Mouse (Mus musculus) thymus, adult 2 months (tissue): Measurements from ENCODE around the gene Adamtsl2.

Source experiments
- CTCF ChIP-seq: fragments of 200-500 bp; IDR thresholded peaks from 2 replicates; pipeline ENCODE4 v1.5.1; 2012; ENCODE audit warnings: mild to moderate bottlenecking, control low read depth, low read length, moderate library complexity, borderline replicate concordance; ENCODE audit not compliant: control insufficient read depth, poor library complexity, insufficient read depth; ENCODE audit errors: extremely low read depth
- POLR2A ChIP-seq: fragments of 200-500 bp; IDR thresholded peaks from 2 replicates; pipeline ENCODE4 v1.6.1; 2012; ENCODE audit warnings: mild to moderate bottlenecking, low read length, control low read depth, moderate library complexity; ENCODE audit not compliant: control insufficient read depth, poor library complexity, insufficient read depth; ENCODE audit errors: extremely low read depth

- TF ChIP-seq CTCF (no peak), POLR2A (no peak)
Measured at GRCm38 (mm10) chr2:27036003-27036402, 43.2 kb upstream of the Adamtsl2 start.
